Mouse (Mus musculus) spleen, embryonic (tissue): ENCODE data around the gene Obsl1.

Experiments
- CTCF ChIA-PET: fragments of 350-600 bp; sonication (Branson Sonifier 250); formaldehyde crosslinking; loops from one replicate; lab custom pipeline; 2022; lab: Charles Lee

The Obsl1 gene

DNA sequence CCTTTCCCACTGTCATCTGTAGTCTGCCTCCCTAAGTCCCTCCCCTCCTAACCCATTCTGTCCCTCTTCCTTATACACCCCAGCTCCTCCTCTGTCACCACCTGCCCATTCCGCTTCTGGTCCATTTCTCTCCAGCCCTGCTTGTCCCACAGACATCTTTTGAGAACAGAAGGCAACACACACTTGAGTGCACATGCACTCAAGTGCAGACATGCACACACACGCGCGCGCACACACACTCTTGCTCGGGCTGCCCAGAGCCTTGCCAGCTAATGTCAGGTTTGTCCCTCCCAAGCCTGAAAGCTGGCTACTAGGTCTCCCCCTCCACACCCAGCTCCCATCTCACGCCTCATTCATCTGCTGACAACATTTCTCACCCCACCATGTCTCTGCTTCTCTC, 65.6 kb downstream of the Obsl1 start:
- CTCF ChIA-PET = no interaction called here

DNA sequence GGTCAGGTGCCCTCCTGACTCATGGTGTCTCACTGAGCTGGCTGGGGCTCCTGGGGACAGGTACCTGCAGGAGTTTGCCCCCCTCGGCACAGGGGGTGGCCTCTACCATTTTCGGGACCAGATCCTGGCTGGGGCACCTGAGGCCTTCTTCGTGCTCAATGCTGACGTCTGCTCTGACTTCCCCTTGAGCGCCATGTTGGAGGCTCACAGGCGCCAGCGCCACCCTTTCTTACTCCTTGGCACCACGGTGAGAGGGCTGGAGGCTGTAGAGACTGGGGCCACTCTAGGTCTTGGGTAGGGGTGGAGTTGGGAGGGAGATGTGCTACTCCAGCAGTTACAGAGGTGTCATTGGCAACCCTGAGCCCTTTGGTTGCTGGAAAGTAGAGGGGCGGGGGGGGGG, 67.5 kb downstream of the Obsl1 start:
- CTCF ChIA-PET = no interaction called here

DNA sequence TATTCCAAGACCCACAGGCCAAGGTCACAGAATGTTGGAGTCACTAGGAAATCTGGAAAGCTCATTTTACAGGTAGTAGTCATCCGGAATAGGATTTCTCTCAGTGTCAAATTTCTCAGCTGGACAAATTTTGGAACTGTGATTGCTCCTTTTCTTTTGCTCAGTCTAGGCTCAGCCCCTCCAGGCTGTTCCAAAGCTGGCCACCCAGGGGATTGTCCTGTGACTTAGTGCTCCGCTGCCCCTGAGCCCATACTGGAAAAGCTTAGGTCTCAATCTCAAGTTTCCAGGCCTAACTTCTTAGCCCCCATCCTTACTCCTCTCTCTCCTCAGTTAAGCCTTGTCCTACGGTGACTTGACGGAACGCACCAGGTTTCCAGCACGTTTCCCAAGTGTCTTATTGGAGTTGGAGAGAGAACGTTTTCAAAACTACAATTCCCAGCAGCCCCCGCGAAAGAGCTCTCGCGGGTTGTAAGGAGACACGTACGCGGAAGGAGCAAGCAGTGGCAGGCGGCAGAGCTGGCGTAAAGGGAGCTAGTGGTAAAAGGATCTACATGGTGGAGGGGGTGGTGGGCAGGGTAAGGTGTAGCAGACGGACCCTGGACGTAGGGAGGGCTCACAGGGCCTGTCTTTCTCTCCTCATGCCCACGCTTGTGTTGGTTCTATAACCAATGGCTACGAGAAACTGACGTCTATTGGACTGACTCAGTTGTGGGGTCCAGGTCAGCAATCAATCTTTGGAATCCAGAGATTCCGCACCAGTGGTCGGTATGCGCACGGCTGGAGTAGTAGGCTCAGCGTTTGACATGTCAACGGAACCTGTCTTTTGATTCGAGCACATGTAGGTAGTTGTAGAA, 70.5 kb downstream of the Obsl1 start, which contains the start of gene Gmppa:
Gene Gmppa (plus strand): TSS at position 456 of the 854 bp plus-strand sequence.
- CTCF ChIA-PET = interaction anchor here (0.6 kb wide), 1 partner anchor 191 kb away, joined by 5 read pairs; no protein-coding TSS in a partner anchor
